In the genomic region with DNA sequence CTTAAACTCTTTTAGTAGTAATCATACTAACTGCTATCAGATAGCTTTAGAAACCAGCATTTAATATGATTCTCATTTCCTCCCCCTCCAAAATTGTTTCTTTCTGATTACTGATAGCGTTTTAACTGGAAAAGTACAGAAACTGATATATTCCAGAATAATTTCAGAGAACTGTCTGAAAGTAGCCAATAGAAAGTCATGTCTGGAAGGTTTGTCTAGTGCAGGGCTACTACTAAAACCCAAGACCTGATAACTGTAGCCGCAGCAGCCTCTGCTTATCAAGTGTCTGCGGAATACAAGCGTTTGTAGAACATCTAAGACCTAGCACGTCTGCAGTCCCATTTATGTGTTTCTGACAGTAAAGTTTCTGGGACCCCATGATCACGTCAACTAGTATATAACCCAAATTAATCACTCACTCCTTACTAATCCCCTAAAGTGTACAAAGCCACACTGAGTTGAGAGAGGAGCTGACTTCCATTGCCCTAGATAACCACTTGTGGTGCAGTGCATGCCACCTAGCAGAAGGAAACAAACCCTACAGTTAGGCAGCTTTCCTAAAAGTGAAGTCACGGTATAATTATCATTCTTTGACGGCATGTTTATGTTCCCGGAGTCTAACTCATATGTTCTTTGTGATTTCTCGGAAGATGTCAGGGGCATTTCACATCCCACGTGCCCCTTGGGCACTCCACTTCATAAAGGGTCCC, we compare ENCODE assay signal across 16 mouse cellular contexts.
"Had no signal": no experiment of that assay in that cellular context is flagged by ENCODE, and none has a peak within 500 bp of the region (broad histone marks: within the 10 kb centered on the region; RNA-seq: fewer than 3 reads in every experiment).

No protein-coding gene starts in this region.

- H3K4me2 ChIP-seq: intestine, embryonic 15.5 days; limb, embryonic 15.5 days; lung, embryonic 14.5 days; midbrain, embryonic 12.5 days; neural tube, embryonic 15.5 days had no signal

- DNase-seq: kidney, adult 8-10 months; kidney, postnatal 36 days; lung, embryonic 14.5 days; lung, postnatal 10 days; lung, postnatal 4 days; right cerebral cortex, adult 18-20 months; right cerebral cortex, postnatal 25 days; thymus, postnatal 4 days had no signal

- H3K36me3 ChIP-seq: intestine, embryonic 15.5 days; limb, embryonic 15.5 days; midbrain, embryonic 12.5 days had no signal

- H3K4me1 ChIP-seq: intestine, embryonic 15.5 days; limb, embryonic 15.5 days; megakaryocyte, embryonic 14.5 days; midbrain, embryonic 12.5 days; neural tube, embryonic 15.5 days had no signal

- ATAC-seq: intestine, embryonic 15.5 days had no signal

- H3K9ac ChIP-seq: intestine, embryonic 15.5 days; limb, embryonic 15.5 days; lung, embryonic 14.5 days; midbrain, embryonic 12.5 days; neural tube, embryonic 15.5 days had no signal

- H3K27me3 ChIP-seq: intestine, embryonic 15.5 days; limb, embryonic 15.5 days; megakaryocyte, embryonic 14.5 days; midbrain, embryonic 12.5 days; neural tube, embryonic 15.5 days had no signal

- H3K27ac ChIP-seq: intestine, embryonic 15.5 days; kidney, postnatal 0 days; left cerebral cortex, adult 2 months; limb, embryonic 15.5 days; midbrain, embryonic 12.5 days; neural tube, embryonic 15.5 days had no signal

- H3K9me3 ChIP-seq: intestine, embryonic 15.5 days; limb, embryonic 15.5 days; megakaryocyte, embryonic 14.5 days; midbrain, embryonic 12.5 days; neural tube, embryonic 15.5 days had no signal

- H3K4me3 ChIP-seq: intestine, embryonic 15.5 days; left cerebral cortex, adult 2 months; limb, embryonic 15.5 days; megakaryocyte, embryonic 14.5 days; midbrain, embryonic 12.5 days; myocyte; neural tube, embryonic 15.5 days had no signal
